Mouse (Mus musculus): ENCODE data around the gene Ociad1.

DNA sequence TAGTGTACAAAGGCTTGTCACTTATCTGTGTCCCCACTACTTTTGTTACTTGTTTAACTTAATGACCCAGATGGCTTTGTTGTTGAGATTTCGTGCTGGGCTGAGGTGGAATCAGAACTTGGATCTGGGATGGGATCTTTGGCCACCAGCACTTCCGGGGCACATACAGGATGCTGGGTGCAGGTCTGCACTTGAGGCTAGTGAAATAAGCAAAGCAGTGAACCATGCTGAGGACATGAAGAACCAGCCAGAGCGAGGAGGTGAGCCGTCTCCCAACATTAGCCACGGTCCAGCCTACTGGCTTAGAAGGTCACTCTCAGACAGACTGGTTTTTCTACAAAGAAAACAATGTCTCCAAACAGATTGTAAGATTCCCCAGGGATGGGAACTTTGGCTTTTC, 56.9 kb downstream of the Ociad1 start:
- no peak for TF ChIP-seq CTCF (IDR thresholded peaks at IDR 0.05; ENCODE audit: low read depth, low read length)
- no peak for TF ChIP-seq POLR2A (IDR thresholded peaks at IDR 0.05; ENCODE audit: extremely low read depth, insufficient read depth, low read length)

All from liver, adult 2 months (tissue).